Mouse (Mus musculus): Measurements from ENCODE around the gene Arl2bp.

DNA sequence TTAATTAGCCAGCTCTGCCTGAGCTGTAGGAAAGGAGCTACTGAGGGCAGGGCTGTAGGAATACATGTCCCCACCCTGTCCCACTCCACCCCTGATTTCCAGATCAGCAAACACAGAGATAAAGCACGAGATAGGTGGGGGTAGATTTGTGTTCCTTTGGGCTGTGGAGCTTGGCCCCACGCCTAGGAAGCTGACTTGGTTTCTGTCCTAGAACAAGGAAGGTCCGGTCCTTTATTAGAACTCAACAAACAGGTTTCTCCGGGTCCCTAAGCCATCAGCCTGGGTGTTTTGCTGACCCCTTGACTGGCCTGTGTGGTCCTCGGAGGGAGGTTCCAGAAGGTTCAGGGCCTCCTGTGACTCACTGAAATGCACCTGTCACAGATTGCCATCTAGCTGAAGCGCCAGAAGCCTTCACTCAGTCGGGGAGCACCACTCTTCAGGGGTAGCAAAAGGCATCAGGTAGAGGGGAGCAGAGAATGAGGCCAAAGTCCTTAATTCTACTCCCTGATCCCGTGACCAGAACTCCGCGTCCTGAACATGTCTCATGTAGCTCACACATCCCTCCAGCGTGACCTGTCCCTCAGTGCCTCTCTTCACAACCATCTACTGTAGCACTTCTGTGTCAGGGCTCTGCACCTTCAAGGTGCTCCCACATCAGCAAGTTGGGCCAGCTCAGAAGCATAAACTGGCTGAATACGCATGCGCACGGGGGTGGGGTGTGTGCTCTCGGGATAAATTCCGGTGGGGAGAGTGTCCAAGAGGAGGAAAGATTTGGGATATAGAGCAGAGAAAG lies 16.5 kb downstream of the Arl2bp start:
- no peak for TF ChIP-seq CHD2 (IDR thresholded peaks at IDR 0.05; ENCODE audit: low read depth, low read length)
- no peak for TF ChIP-seq ZC3H11A (IDR thresholded peaks at IDR 0.05; ENCODE audit: borderline replicate concordance, low read depth, low read length)

All from ES-E14 (cell line).